Mouse (Mus musculus): ENCODE data around the gene Capn11. TPM values are rescaled to one million over a fixed set of nuclear protein-coding genes. Genes with fewer than 3 reads are reported as not detected.

The Capn11 gene
- polyA plus RNA-seq, 1 experiment from 2014 or later, result 1.2 TPM

DNA sequence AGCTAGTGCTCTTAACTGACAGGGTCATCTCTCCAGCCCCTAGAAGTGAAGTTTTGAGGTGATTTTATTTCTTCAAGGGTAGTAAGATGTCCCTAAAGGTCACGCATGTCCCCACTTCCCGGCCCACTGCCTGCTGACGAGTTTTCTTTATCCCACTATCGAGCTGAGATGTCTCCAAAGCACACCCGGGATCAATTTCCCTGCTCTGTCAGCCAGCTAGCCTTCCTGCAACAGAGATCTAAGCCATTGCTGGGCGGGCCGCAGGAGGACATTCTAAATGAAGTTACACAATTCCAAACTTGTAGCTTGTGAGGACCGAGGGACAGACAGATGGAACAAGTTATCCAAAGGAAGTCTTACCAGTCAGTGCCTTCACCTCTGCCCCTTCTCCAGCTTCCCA is 58.9 kb downstream of the Capn11 start:
- H3K4me3 ChIP-seq, result no peak overlapping the region
- no peaks in the 10 kb centered on the region for H3K9me3 ChIP-seq
- peaks cover 27% of the 10 kb centered on the region for H3K27me3 ChIP-seq (replicated peaks)
- no peak for ATAC-seq (replicated peaks)
- no peak overlapping the region for H3K4me2 ChIP-seq
- H3K4me1 ChIP-seq, result peaks cover 17% of the 10 kb centered on the region
- H3K27ac ChIP-seq, result no peak overlapping the region
- no peak overlapping the region for H3K9ac ChIP-seq
- WGBS, result 59% methylated on average over 8 of the region's 8 CpGs
- no peaks in the 10 kb centered on the region for H3K36me3 ChIP-seq (replicated peaks)

DNA sequence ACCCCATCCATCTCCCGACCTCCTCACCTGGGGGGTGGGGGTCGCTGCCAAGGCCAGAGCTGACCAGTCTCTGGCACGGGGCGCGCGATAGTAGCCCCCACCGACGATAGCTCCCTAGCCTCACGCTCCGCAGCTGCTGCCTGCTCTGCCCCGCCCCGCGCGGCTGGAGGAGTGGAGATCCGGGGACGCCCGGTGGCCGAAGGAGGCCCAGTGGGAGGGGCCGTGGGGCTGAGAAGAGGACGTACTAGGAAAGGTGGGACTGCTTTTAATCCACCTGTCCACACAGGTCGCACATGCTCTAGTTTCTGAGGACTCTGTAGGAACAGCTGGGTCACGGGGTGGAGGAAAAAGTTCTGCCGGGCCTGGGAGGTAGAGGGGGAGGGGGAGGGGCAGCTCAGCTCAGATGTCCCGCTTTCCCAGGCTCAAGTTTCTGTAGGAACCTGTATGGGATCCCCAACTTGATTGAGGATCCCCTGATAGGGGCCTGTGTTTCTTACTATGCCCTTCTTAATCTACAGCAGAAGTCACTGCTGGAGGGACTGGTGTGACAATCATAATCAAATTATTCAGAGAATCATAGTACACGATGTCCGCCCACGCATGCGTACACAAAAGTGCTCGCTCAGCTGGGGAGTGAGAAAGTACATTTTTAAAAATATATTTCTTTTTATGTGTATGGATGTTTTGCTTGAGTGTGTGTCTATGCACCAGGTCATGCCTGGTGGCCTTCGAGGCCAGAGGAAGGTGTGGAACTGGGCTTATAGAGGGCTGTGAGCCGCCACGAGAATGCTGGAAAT is 59.5 kb downstream of the Capn11 start, which contains the start of gene Slc29a1:
TSS of gene Slc29a1 (minus strand) at position 161 of the 797 bp plus-strand sequence.
- 16% methylated on average over 31 of the region's 32 CpGs for WGBS
- no peak for ATAC-seq (replicated peaks)
- H3K27ac ChIP-seq, result no peak within 1 kb of the TSS
- H3K27me3 ChIP-seq (replicated peaks), result peaks cover 27% of the 10 kb centered on the region
- H3K4me3 ChIP-seq, result peak within 1 kb of the TSS; percentile 22
- H3K4me2 ChIP-seq, result peak within 1 kb of the TSS; percentile 54
- peak within 1 kb of the TSS; percentile 28 for H3K9ac ChIP-seq
- no peaks in the 10 kb centered on the region for H3K9me3 ChIP-seq
- H3K36me3 ChIP-seq (replicated peaks), result no peaks in the 10 kb centered on the region
- H3K4me1 ChIP-seq, result peaks cover 24% of the 10 kb centered on the region

DNA sequence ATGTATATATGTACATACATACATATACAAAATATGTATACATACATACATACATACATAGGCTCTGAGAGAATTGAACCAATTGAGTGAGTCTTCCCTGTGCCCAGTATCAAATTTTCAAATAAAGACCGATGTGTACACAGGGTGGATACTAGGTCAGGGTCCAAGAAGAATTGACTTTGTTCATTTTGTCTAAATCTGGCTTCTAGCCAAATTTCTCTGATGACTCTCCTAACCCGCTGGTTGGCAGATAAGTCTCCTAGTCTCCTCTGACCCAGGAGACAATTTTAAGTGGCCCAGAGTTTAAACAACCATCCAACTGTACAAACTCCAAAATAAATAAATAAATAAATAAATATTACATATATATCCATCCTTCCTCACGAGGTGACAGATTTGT is 60.2 kb downstream of the Capn11 start:
- H3K36me3 ChIP-seq (replicated peaks), result no peaks in the 10 kb centered on the region
- peaks cover 31% of the 10 kb centered on the region for H3K27me3 ChIP-seq (replicated peaks)
- peak overlapping the region; percentile 54; the same call in 1 of the 2 replicates for H3K4me2 ChIP-seq
- WGBS, result 48% methylated on average over 3 of the region's 3 CpGs
- H3K27ac ChIP-seq, result no peak overlapping the region
- H3K9me3 ChIP-seq, result no peaks in the 10 kb centered on the region
- H3K9ac ChIP-seq, result no peak overlapping the region
- peaks cover 29% of the 10 kb centered on the region for H3K4me1 ChIP-seq
- H3K4me3 ChIP-seq, result 0 out of 2 replicates have a peak overlapping the region, but pooled peaks have one; percentile 22
- no peak for ATAC-seq (replicated peaks)

DNA sequence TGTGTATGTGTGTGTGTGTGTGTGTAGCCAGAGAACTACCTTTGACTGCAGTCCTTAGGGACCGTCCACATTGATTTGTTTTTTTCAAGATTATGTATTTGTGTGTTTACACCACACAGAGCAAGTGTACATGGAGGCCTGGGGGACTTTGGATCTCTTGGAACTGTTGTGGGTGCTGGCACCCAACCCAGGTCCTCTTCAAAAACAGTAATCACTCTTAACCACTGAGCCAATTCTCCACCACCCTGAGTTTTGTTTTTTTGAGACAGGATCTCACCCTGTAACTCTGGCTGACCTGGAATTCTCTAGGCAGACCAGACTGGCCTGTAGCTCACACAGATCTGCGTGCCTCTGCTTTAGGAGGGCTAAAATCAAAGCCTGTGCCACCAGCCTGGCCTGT is 60.7 kb downstream of the Capn11 start:
- H3K9ac ChIP-seq, result no peak overlapping the region
- peaks cover 34% of the 10 kb centered on the region for H3K4me1 ChIP-seq
- H3K4me3 ChIP-seq, result no peak overlapping the region
- H3K27ac ChIP-seq, result no peak overlapping the region
- no peak for ATAC-seq (replicated peaks)
- WGBS, result 91% methylated on average over 2 of the region's 2 CpGs
- peaks cover 36% of the 10 kb centered on the region for H3K27me3 ChIP-seq (replicated peaks)
- no peaks in the 10 kb centered on the region for H3K36me3 ChIP-seq (replicated peaks)
- H3K4me2 ChIP-seq, result no peak overlapping the region
- H3K9me3 ChIP-seq, result no peaks in the 10 kb centered on the region

DNA sequence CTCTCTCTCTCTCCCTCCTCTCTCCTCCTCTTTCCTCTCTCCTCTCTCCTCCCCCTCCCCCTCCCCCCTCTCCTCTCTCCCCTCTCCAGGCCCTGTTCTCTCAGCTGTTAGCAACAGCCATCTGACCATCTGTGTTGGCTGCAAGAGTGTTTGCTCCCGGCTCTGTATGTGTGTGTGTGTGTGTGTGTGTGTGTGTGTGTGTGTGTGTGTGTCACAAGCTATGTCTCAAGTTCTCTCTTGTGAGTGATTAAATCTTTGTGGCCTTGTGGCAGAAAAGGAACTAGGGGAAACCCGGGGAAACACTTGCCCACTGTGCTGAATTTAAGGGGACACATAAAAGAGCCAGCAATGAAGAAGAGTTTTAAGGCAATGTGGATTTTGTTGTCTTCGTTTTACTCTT is 61.3 kb downstream of the Capn11 start:
- Histone ChIP-seq H3K36me3 (replicated peaks) (no peaks in the 10 kb centered on the region), H3K9ac (no peak overlapping the region), H3K4me1 (peaks cover 39% of the 10 kb centered on the region), H3K27ac (no peak overlapping the region), H3K9me3 (no peaks in the 10 kb centered on the region), H3K4me2 (no peak overlapping the region), H3K4me3 (no peak overlapping the region), H3K27me3 (replicated peaks) (peaks cover 39% of the 10 kb centered on the region)
- 46% methylated on average over 3 of the region's 3 CpGs for WGBS
- ATAC-seq (replicated peaks), result no peak

DNA sequence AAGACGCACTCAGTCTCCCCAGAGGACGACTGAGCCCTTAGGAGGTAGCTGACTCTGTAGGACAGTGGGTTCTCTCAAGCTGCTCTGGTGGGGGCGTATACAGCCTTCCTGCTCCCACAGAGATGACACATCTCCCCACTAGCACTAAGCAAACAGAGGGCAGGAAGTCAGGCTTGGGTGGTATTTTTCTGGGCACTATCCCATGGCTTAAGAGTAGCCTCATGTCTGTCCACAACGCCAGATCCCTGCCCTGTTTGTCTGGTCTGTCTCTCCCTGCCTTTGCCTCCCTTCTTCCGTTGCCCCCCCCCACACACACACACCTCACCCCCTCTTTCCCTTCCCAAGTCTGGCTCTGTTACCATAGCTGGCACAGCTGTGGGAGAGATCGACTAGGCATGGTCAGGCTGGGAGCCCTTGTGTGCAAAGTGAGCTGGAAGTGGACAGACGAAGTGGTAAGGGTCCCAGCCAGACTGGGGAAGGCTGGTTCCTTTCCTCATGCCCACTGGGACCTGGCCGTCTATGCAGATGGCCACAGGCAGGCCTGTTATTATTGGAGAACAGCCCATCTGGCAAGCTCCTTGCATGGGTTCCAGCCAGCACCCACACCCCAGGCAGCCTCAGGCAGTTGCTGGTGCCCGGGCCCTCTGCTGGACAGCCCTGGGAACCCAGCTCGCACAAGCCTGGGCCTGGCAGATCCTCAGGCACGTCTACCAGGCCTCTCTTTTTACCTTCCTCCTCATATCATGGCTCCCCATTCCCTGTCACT is 62.3 kb downstream of the Capn11 start:
- Histone ChIP-seq H3K9me3 (no peaks in the 10 kb centered on the region), H3K27ac (peak overlapping the region; percentile 1; the same call in 1 of the 2 replicates), H3K27me3 (replicated peaks) (peaks cover 35% of the 10 kb centered on the region), H3K36me3 (replicated peaks) (no peaks in the 10 kb centered on the region), H3K4me1 (peaks cover 48% of the 10 kb centered on the region), H3K4me3 (no peak overlapping the region), H3K4me2 (no peak overlapping the region), H3K9ac (no peak overlapping the region)
- ATAC-seq (replicated peaks), result peak; percentile 43
- WGBS, result 26% methylated on average over 11 of the region's 11 CpGs

DNA sequence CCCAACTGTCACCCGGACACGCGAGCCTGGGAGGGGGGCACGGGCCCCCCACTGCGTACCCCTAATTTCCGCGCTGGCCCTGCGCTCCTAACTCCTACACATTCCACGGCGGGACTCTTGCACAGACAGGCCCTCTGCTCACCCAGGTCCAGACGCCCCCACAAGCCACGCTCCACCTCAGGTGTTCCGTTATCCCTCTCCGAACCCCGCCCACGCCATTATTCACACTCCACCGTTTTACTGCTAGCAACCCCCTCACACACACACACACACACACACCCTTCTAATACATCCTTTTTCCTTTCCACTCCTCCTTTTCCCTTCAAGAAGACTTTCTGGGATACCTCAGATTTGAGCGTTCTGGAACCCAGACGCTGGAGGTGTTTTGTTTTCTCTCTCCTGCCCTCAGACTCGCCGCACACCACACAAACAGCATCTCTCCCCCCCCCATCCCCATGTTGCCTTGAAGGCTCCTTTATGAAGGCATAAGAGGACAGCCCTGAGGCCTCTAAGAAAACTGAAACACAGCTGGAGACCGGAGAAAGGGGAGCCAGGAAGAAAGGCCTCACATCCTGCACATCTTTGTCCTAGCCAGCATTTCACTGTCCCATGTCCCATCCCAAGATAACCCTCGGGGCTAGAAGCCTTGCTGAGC is 63.3 kb downstream of the Capn11 start:
- Histone ChIP-seq H3K4me2 (peak overlapping the region; percentile 86), H3K9ac (peak overlapping the region; percentile 40), H3K9me3 (no peaks in the 10 kb centered on the region), H3K27me3 (replicated peaks) (peaks cover 26% of the 10 kb centered on the region), H3K27ac (no peak overlapping the region), H3K4me3 (peak overlapping the region; percentile 45), H3K36me3 (replicated peaks) (no peaks in the 10 kb centered on the region), H3K4me1 (peaks cover 51% of the 10 kb centered on the region)
- peak; percentile 15; the same call in 1 of the 2 replicates for ATAC-seq (replicated peaks)
- 6% methylated on average over 23 of the region's 23 CpGs for WGBS

DNA sequence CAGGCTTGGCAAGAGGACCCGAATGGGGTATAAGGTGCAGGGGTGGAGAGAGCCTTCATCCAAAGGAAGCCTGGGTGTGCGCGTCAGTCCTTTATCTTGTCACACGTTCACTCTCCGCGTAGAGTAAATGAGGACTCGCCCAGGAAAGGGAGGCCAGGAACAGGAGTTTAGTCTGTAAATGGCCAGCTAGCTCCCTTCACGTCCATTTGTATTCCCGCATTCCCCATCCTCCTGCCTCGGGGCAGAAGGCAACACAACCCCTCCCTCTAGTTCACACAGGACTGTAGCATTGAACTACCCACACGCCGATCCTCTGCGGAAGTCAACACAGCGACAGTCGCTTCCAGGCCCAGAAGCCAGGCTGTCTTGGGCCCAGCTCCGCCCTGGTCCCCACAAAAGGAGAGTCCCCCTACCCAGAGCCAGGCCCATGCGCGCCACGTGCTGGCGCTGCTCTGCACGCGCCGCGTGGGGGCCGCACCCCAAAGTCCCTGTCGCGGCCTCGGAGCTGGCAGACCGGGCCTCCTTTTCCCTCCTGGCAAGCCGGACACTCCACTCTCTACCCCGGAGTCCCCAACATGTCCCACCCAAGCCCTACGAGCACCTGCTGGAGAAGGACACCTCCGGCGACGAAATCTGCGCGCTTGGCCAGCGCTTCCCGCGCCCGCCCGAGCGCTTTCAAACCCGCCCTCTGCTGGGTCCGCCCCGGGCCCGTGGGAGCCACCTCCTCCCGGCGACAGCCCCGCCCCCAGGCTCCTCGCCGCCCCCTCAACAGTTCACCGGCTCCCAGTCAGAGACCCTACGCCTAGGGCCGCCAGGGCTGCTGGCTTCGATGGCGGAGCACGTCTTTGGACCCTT is 64.0 kb downstream of the Capn11 start:
- Histone ChIP-seq H3K36me3 (replicated peaks) (no peaks in the 10 kb centered on the region), H3K4me1 (peaks cover 51% of the 10 kb centered on the region)
- WGBS, result 1% methylated on average over 57 of the region's 58 CpGs

DNA sequence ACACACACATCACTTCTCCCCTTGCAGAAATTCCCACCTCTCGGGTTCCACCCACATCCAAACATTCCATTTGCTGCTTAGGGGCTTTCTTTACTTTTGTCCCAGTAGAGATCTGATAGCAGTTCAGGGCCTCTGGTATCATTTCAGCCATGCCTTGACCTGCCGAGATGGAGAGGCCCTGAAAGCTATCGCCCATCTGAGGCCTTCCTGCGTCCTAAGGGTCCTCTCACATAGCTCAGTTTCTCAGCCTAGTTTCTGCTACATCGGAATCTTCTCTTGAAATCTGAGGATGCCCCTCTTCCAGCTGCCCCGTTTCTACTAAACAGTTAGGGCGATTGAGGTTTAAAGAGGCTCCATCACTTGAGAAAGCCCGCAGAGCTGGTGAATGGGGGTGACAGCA is 64.9 kb downstream of the Capn11 start:
- H3K9ac ChIP-seq, result no peak overlapping the region; the same call in 1 of the 2 replicates
- no peak overlapping the region for H3K27ac ChIP-seq
- 51% methylated on average over 8 of the region's 8 CpGs for WGBS
- peak overlapping the region; percentile 45 for H3K4me3 ChIP-seq
- no peaks in the 10 kb centered on the region for H3K9me3 ChIP-seq
- H3K4me1 ChIP-seq, result peaks cover 45% of the 10 kb centered on the region
- H3K27me3 ChIP-seq (replicated peaks), result peaks cover 12% of the 10 kb centered on the region
- H3K36me3 ChIP-seq (replicated peaks), result no peaks in the 10 kb centered on the region
- ATAC-seq (replicated peaks), result no peak
- H3K4me2 ChIP-seq, result peak overlapping the region; percentile 86

More for the DNA sequence above, 64.0 kb downstream of the Capn11 start:
- Histone ChIP-seq H3K4me2 (peak overlapping the region; percentile 86), H3K27me3 (replicated peaks) (peaks cover 19% of the 10 kb centered on the region), H3K4me3 (peak overlapping the region; percentile 45), H3K9me3 (no peaks in the 10 kb centered on the region), H3K9ac (peak overlapping the region; percentile 40), H3K27ac (no peak overlapping the region)
- peak; percentile 65 for ATAC-seq (replicated peaks)

DNA sequence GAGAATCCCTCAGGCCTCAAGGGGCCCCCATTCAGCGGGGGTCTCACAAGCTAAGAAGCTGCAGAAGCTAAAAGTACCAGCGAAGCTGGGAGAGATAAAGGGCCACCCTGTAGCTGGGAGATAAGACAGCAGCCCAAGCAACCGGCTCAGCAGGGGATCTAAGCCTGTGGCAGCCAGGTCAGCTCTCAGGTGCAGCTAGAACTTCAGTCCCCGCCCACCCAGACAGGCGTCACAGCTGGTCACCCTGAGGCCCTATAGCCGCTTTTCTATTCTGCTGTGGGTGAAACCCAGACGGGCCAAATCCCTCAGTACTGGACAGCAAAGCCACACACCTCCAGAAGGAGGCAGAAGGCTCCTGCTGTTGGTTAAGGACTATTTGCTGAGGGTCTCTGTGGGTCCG is 65.6 kb downstream of the Capn11 start:
- no peak overlapping the region for H3K27ac ChIP-seq
- H3K4me3 ChIP-seq, result no peak overlapping the region
- no peak overlapping the region for H3K9ac ChIP-seq
- H3K4me1 ChIP-seq, result peaks cover 44% of the 10 kb centered on the region
- no peak for ATAC-seq (replicated peaks)
- peak overlapping the region; percentile 9; the same call in 1 of the 2 replicates for H3K4me2 ChIP-seq
- peaks cover 12% of the 10 kb centered on the region for H3K27me3 ChIP-seq (replicated peaks)
- H3K36me3 ChIP-seq (replicated peaks), result no peaks in the 10 kb centered on the region
- no peaks in the 10 kb centered on the region for H3K9me3 ChIP-seq
- 25% methylated on average over 8 of the region's 8 CpGs for WGBS

DNA sequence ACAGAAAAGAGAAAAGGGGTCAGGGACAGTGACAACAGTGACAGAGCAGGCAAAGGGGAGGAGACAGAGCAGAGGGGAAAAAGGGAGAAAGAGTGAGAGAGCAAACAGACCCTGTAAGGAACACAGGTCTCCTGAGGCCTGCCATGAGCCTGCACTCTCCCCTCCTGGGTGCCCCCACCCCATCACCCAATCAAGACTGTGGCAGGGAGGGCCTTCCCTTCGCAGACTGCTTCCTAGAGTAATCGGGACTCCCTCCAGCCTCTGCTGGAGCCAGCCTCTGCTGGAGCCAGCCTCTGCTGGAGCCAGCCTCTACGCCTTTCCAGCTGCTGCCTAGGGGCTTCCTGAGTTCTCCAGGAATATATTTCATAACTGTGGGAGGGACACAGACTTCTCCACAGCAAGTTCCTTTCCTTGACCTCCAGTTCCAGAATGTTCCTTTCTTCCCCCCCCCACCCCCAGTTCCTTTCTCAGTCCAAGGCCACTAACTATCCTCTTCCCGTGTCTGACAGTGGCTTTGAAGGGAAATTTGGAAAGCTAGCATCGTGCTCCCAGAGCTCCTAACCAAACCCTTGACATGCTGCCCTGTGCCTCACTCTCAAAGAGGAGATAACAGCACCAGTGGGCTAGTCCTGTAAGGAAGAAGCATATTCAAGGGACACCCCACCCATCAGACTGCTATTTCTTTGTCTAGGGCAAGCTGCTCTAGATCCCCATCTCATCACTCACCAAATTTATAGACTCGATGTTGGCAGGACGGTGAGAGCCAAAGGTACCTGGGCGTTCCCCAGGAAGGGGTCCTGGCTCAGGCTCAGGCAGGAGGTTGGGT is 66.3 kb downstream of the Capn11 start:
- H3K36me3 ChIP-seq (replicated peaks), result no peaks in the 10 kb centered on the region
- no peak overlapping the region for H3K4me2 ChIP-seq
- no peaks in the 10 kb centered on the region for H3K9me3 ChIP-seq
- no peak overlapping the region for H3K27ac ChIP-seq
- ATAC-seq (replicated peaks), result no peak
- no peak overlapping the region for H3K4me3 ChIP-seq
- 51% methylated on average over 8 of the region's 8 CpGs for WGBS
- peaks cover 44% of the 10 kb centered on the region for H3K4me1 ChIP-seq
- peaks cover 12% of the 10 kb centered on the region for H3K27me3 ChIP-seq (replicated peaks)
- H3K9ac ChIP-seq, result no peak overlapping the region

Measured in midbrain, embryonic 15.5 days (tissue).